Mouse (Mus musculus) CH12.LX (cell line): ENCODE data around the gene Fam241b. TPM values are rescaled to one million over a fixed set of nuclear protein-coding genes. Genes with fewer than 3 reads are reported as not detected.

Source experiments
- DNase-seq: peaks from one replicate; pipeline ENCODE4 v3.0.0-alpha.2; 2013; ENCODE audit errors: extremely low read depth
- H3K27ac ChIP-seq: 2 replicates; pipeline ENCODE4 v1.5.1; 2012; ENCODE audit warnings: low read depth, mild to moderate bottlenecking, control low read depth, moderate library complexity; ENCODE audit not compliant: insufficient read depth
- H3K27me3 ChIP-seq: replicated peaks from 2 replicates; pipeline ENCODE3; 2012; ENCODE audit warnings: inconsistent platforms
- H3K36me3 ChIP-seq, 2 experiments: replicated peaks in 1 of 2; 2 replicates each; pipeline versions ENCODE3 to v1.6.1; 2012; ENCODE audit warnings: inconsistent platforms in 1 of 2, low read length in 1 of 2, mild to moderate bottlenecking in 1 of 2, mixed read lengths in 1 of 2, moderate library complexity in 1 of 2; ENCODE audit not compliant: control insufficient read depth in 1 of 2, insufficient read depth in 1 of 2
- H3K4me1 ChIP-seq, 2 experiments: 2 replicates each; pipeline ENCODE4 v1.6.1; 2012; ENCODE audit warnings: inconsistent platforms in 1 of 2, moderate library complexity in 1 of 2; ENCODE audit not compliant: insufficient read depth in 2 of 2, control insufficient read depth in 1 of 2
- H3K4me2 ChIP-seq: 2 replicates; pipeline ENCODE4 v1.6.1; 2012; ENCODE audit warnings: low read depth, mild to moderate bottlenecking, control low read depth; ENCODE audit not compliant: poor library complexity, insufficient read depth, severe bottlenecking
- H3K4me3 ChIP-seq, 3 experiments: fragments of 150-350 bp in 1 of 3; sonication (generic) in 1 of 3; replicated peaks in 1 of 3; 2 replicates each; pipeline versions ENCODE3 to v1.5.1; 2011 to 2012; ENCODE audit warnings: low read depth in 2 of 3, low read length in 2 of 3, mild to moderate bottlenecking in 2 of 3, moderate library complexity in 2 of 3, control low read depth in 1 of 3, improper control_type of control experiment in 1 of 3, inconsistent platforms in 1 of 3, mixed read lengths in 1 of 3; ENCODE audit not compliant: poor library complexity in 1 of 3
- H3K79me2 ChIP-seq: replicated peaks from 2 replicates; pipeline ENCODE4 v1.6.1; 2012; ENCODE audit warnings: mild to moderate bottlenecking, moderate library complexity; ENCODE audit not compliant: control insufficient read depth, poor library complexity, insufficient read depth, severe bottlenecking; ENCODE audit errors: extremely low read depth
- H3K9ac ChIP-seq: 2 replicates; pipeline ENCODE4 v1.6.1; 2012; ENCODE audit warnings: low read depth, mild to moderate bottlenecking, control low read depth, moderate library complexity; ENCODE audit not compliant: insufficient read depth
- H3K9me3 ChIP-seq: replicated peaks from 2 replicates; pipeline ENCODE3; 2012; ENCODE audit warnings: low read length, inconsistent platforms, mixed read lengths
- CHD1 ChIP-seq: IDR thresholded peaks from 2 replicates; pipeline ENCODE4 v1.6.1; 2012; ENCODE audit warnings: low read depth, low read length, improper control_type of control experiment, inconsistent platforms
- CTCF ChIP-seq, 2 experiments: IDR thresholded peaks in 1 of 2; conservative IDR thresholded peaks in 1 of 2; 2 replicates each; pipeline ENCODE4 v1.5.1; 2011 to 2012; ENCODE audit warnings: low read depth in 2 of 2, low read length in 2 of 2, improper control_type of control experiment in 1 of 2, inconsistent platforms in 1 of 2, mild to moderate bottlenecking in 1 of 2, moderate library complexity in 1 of 2
- ELF1 ChIP-seq: IDR thresholded peaks from 2 replicates; pipeline ENCODE4 v1.6.1; 2014; ENCODE audit warnings: low read depth, mild to moderate bottlenecking, inconsistent platforms, low read length, improper control_type of control experiment
- EP300 ChIP-seq: IDR thresholded peaks from 2 replicates; pipeline ENCODE4 v1.6.1; 2011; ENCODE audit warnings: low read length, improper control_type of control experiment
- ETS1 ChIP-seq: conservative IDR thresholded peaks from 2 replicates; pipeline ENCODE4 v1.6.1; 2012; ENCODE audit warnings: low read depth, mild to moderate bottlenecking, inconsistent platforms, low read length, improper control_type of control experiment, moderate library complexity
- IRF4 ChIP-seq: IDR thresholded peaks from 2 replicates; pipeline ENCODE4 v1.6.1; 2014; ENCODE audit warnings: low read depth, mild to moderate bottlenecking, inconsistent platforms, low read length, improper control_type of control experiment
- JUN ChIP-seq: IDR thresholded peaks from 2 replicates; pipeline ENCODE4 v1.6.1; 2011; ENCODE audit warnings: low read depth, mild to moderate bottlenecking, low read length, improper control_type of control experiment, moderate library complexity; ENCODE audit not compliant: insufficient read depth
- MAX ChIP-seq: IDR thresholded peaks from 2 replicates; pipeline ENCODE4 v1.6.1; 2011; ENCODE audit warnings: low read length, improper control_type of control experiment
- MAZ ChIP-seq: IDR thresholded peaks from 2 replicates; pipeline ENCODE4 v1.6.1; 2012; ENCODE audit warnings: low read depth, mild to moderate bottlenecking, inconsistent platforms, low read length, improper control_type of control experiment, moderate library complexity
- MEF2A ChIP-seq: IDR thresholded peaks from 2 replicates; pipeline ENCODE4 v1.6.1; 2014; ENCODE audit warnings: low read depth, mild to moderate bottlenecking, inconsistent platforms, low read length, improper control_type of control experiment, borderline replicate concordance
- MXI1 ChIP-seq: IDR thresholded peaks from 2 replicates; pipeline ENCODE4 v1.6.1; 2011; ENCODE audit warnings: mild to moderate bottlenecking, low read depth, low read length, improper control_type of control experiment
- NELFE ChIP-seq: IDR thresholded peaks from 2 replicates; pipeline ENCODE4 v1.6.1; 2011; ENCODE audit warnings: low read depth, low read length, improper control_type of control experiment
- NRF1 ChIP-seq: IDR thresholded peaks from 2 replicates; pipeline ENCODE4 v1.6.1; 2014; ENCODE audit warnings: low read depth, mild to moderate bottlenecking, inconsistent platforms, low read length, improper control_type of control experiment, moderate library complexity
- POLR2A ChIP-seq: IDR thresholded peaks from 2 replicates; pipeline ENCODE4 v1.6.1; 2011; ENCODE audit warnings: low read depth, mild to moderate bottlenecking, improper control_type of control experiment, low read length
- POLR2AphosphoS2 ChIP-seq: IDR thresholded peaks from 2 replicates; pipeline ENCODE4 v1.6.1; 2011; ENCODE audit warnings: low read depth, low read length, improper control_type of control experiment
- TBP ChIP-seq: conservative IDR thresholded peaks from 2 replicates; pipeline ENCODE4 v1.6.1; 2011; ENCODE audit warnings: low read depth, low read length, improper control_type of control experiment
- TCF12 ChIP-seq: IDR thresholded peaks from 2 replicates; pipeline ENCODE4 v1.6.1; 2014; ENCODE audit warnings: low read depth, mild to moderate bottlenecking, inconsistent platforms, low read length, improper control_type of control experiment
- UBTF ChIP-seq: IDR thresholded peaks from 2 replicates; pipeline ENCODE4 v1.6.1; 2012; ENCODE audit warnings: low read depth, mild to moderate bottlenecking, inconsistent platforms, low read length, improper control_type of control experiment, moderate library complexity
- USF2 ChIP-seq: conservative IDR thresholded peaks from 2 replicates; pipeline ENCODE4 v1.6.1; 2011; ENCODE audit warnings: low read depth, low read length, improper control_type of control experiment
- ZC3H11A ChIP-seq: IDR thresholded peaks from 2 replicates; pipeline ENCODE4 v1.6.1; 2012; ENCODE audit warnings: low read depth, mild to moderate bottlenecking, inconsistent platforms, low read length, improper control_type of control experiment
- ZNF384 ChIP-seq: IDR thresholded peaks from 2 replicates; pipeline ENCODE4 v1.6.1; 2012; ENCODE audit warnings: low read depth, low read length, improper control_type of control experiment, inconsistent platforms
- dilution Hi-C: fragments of 300-500 bp; cut with MboI; formaldehyde crosslinking; loops from 2 replicates; pipeline ENCODE4 v1.14.3; 2020; ENCODE audit warnings: low sequenced_read_pairs; ENCODE audit not compliant: extremely low pct_unique_long_range_greater_than_20kb, extremely low pct_ligation_motif_present
- in situ Hi-C: fragments of 300-500 bp; cut with MboI; formaldehyde crosslinking; loops from 3 replicates; pipeline ENCODE4 v1.14.3; 2019; ENCODE audit warnings: low sequenced_read_pairs, low pct_ligation_motif_present, low pct_unique_long_range_greater_than_20kb, mixed read lengths
- polyA plus RNA-seq: library from polyadenylated mRNA; unstranded; fragments of >175 nt; gene quantifications from 2 replicates; pipeline ENCODE4 v1.2.1, GENCODE M21; 2012; ENCODE audit warnings: low read depth; ENCODE audit not compliant: insufficient read length
- total RNA-seq, 2 experiments: library from RNA; depleted of rRNA; stranded (reverse); fragments of 300-350 nt in 1 of 2; fragments of >200 nt in 1 of 2; gene quantifications; 2 replicates each; pipeline ENCODE4 v1.2.3; 2012 to 2014

The Fam241b gene
- total and polyA plus RNA-seq, 3 experiments, result 0.38 TPM; not detected in 2

DNA sequence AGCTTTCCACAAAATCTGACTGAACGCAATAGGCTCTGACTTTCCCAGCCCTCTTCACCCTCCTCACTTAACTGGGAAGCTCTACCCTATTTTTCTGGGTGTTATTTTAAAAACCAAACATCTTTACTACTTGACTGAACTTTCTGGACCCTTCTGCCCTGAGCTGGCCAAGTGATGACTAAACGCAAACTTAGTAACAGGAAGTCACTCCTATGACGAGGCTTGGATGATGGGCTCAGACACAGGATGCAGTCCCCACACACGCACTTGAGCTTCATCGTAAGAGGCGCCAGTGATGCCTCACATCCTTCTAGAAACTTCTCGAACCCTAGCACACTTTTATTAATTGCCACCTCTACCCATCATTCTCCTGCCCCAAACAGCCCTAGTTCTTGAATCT is 74.3 kb downstream of the Fam241b start:
- Histone ChIP-seq H3K36me3 (no peaks in the 10 kb centered on the region), H3K27me3 (peaks cover 32% of the 10 kb centered on the region), H3K4me2 (no peak overlapping the region), H3K27ac (no peak overlapping the region), H3K9me3 (no peaks in the 10 kb centered on the region), H3K4me3 (no peak overlapping the region), H3K4me1 (peaks cover 7 to 10% of the 10 kb centered on the region in 2 experiments), H3K9ac (no peak overlapping the region), H3K79me2 (no peaks in the 10 kb centered on the region)
- TF ChIP-seq NELFE, result no peak
- no peak for TF ChIP-seq MXI1
- TF ChIP-seq MEF2A, result no peak
- no peak for TF ChIP-seq POLR2A
- no peak for TF ChIP-seq NRF1
- TF ChIP-seq CHD1, result no peak
- no peak for TF ChIP-seq TBP
- no peak for TF ChIP-seq TCF12
- dilution Hi-C loops (no loop called here), in situ Hi-C loops (loop anchor here (5.0 kb wide), 1 partner anchor 33 kb away; no protein-coding TSS in a partner anchor)
- no peak for DNase-seq

GRCm38 (mm10) chr10:62068532-62068931 is 75.2 kb downstream of the Fam241b start:
- H3K4me1 ChIP-seq, result peaks cover 7 to 10% of the 10 kb centered on the region in 2 experiments
- peaks cover 25% of the 10 kb centered on the region for H3K27me3 ChIP-seq
- no peak overlapping the region for H3K4me3 ChIP-seq
- H3K4me2 ChIP-seq, result no peak overlapping the region
- DNase-seq, result no peak
- H3K9ac ChIP-seq, result no peak overlapping the region
- no peak overlapping the region for H3K27ac ChIP-seq
- no peaks in the 10 kb centered on the region for H3K79me2 ChIP-seq
- no peak for TF ChIP-seq UBTF
- TF ChIP-seq, all 38 proteins: peak for 0
- in situ Hi-C loops, result loop anchor here (5.0 kb wide), 1 partner anchor 34 kb away; no protein-coding TSS in a partner anchor
- Histone ChIP-seq H3K9me3 (no peaks in the 10 kb centered on the region), H3K36me3 (no peaks in the 10 kb centered on the region)
- dilution Hi-C loops, result no loop called here

DNA sequence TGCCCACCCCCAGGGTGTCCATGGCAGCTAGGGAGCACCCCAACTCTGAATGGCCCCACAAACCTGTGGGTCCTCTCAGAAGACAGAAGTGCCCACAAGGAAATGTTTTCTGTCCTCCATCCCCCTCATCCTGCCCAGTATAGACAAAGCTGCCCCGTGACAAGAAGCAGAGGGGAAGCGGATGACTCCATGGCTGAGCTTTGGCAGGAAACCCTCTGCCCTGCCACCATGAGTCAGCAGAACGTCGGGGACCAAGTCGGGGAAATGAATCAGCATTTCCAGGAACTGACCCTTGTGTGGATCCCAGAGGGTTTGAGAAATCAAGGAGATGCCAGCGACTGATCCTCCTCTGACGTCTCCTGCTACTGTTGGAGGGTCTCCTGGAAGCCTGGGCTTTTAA is 77.5 kb downstream of the Fam241b start:
- TF ChIP-seq CTCF (conservative IDR thresholded peaks at IDR 0.05 in 1 of 2, IDR thresholded peaks at IDR 0.05 in 1 of 2; ENCODE audit: low read depth in 2 of 2, low read length in 2 of 2) (no peak), EP300 (no peak), MEF2A (no peak), MAX (no peak), ELF1 (no peak), ZC3H11A (no peak), JUN (no peak), ETS1 (no peak), ZNF384 (no peak), MAZ (no peak), POLR2AphosphoS2 (no peak), IRF4 (no peak), USF2 (no peak), TBP (no peak), NELFE (no peak)
- peak; percentile 8 for DNase-seq
- in situ Hi-C loops, result loop anchor here (5.0 kb wide), 1 partner anchor 36 kb away; no protein-coding TSS in a partner anchor
- H3K79me2 ChIP-seq, result no peaks in the 10 kb centered on the region
- H3K27me3 ChIP-seq, result peaks cover 24% of the 10 kb centered on the region
- H3K4me3 ChIP-seq, result no peak overlapping the region
- no peaks in the 10 kb centered on the region for H3K36me3 ChIP-seq
- H3K4me2 ChIP-seq, result no peak overlapping the region
- H3K9me3 ChIP-seq, result no peaks in the 10 kb centered on the region
- no peak overlapping the region for H3K9ac ChIP-seq
- dilution Hi-C loops, result no loop called here
- H3K27ac ChIP-seq, result no peak overlapping the region
- peaks cover 7 to 10% of the 10 kb centered on the region in 2 experiments for H3K4me1 ChIP-seq
